Comparison of ENCODE assay signal across 6 mouse cellular contexts in the genomic region with DNA sequence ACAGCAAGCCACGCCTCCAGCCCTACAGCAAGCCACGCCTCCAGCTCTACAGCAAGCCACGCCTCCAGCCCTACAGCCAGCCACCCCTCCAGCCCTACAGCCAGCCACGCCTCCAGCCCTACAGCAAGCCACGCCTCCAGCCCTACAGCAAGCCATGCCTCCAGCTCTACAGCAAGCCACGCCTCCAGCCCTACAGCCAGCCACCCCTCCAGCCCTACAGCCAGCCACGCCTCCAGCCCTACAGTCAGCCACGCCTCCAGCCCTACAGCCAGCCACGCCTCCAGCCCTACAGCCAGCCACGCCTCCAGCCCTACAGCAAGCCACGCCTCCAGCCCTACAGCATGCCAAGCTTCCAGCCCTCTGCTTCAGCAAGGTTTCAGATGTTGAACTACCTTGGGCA.
DNase-seq lines count a peak whose midpoint lies in the region; ATAC-seq and TF ChIP-seq lines count a peak whose summit lies in the region.
"Not testable (repeated sequence)": the region's sequence is repeated elsewhere in the genome, so short reads cannot be mapped to it uniquely, and the experiment has no call there.

No protein-coding gene starts in this region.

- not testable (repeated sequence) for TF ChIP-seq CTCF in MEL (IDR thresholded peaks at IDR 0.05 in 2 of 3, conservative IDR thresholded peaks at IDR 0.05 in 1 of 3; ENCODE audit: control insufficient read depth in 1 of 3, insufficient read depth in 1 of 3, low read depth in 2 of 3, low read length in 3 of 3, poor library complexity in 1 of 3, severe bottlenecking in 1 of 3)

- H3K9ac ChIP-seq in MEL (ENCODE audit: control insufficient read depth, low read depth, low read length, poor library complexity, severe bottlenecking), result not testable (repeated sequence)

- H3K4me1 ChIP-seq in MEL (ENCODE audit: control insufficient read depth in 1 of 2, insufficient read depth in 2 of 2, low read length in 2 of 2), result not testable (repeated sequence)

- H3K36me3 ChIP-seq in MEL (ENCODE audit: control insufficient read depth in 1 of 2, insufficient read depth in 2 of 2, low read length in 2 of 2), result not testable (repeated sequence)

- H3K79me2 ChIP-seq in MEL (ENCODE audit: control insufficient read depth, insufficient read depth, low read length, poor library complexity), result not testable (repeated sequence)

- not testable (repeated sequence) for H3K27me3 ChIP-seq in MEL (ENCODE audit: control insufficient read depth in 1 of 2, insufficient read depth in 2 of 2, low read length in 2 of 2)

- not testable (repeated sequence) for H3K27ac ChIP-seq in MEL (ENCODE audit: control insufficient read depth, low read depth, low read length)

- DNase-seq in ES-CJ7 (ENCODE audit: low read depth, low spot score) (peak; percentile 87), MEL (ENCODE audit: low read depth, low spot score) (peak; percentile 2), WW6 (ENCODE audit: low read depth, low spot score) (peak; percentile 57)
- peak; percentile 74 for DNase-seq in testis, postnatal 14 days (ENCODE audit: low spot score)

- H3K4me3 ChIP-seq in MEL (ENCODE audit: control insufficient read depth in 1 of 2, insufficient read depth in 1 of 2, low read depth in 2 of 2, low read length in 2 of 2), result not testable (repeated sequence)

- not testable (repeated sequence) for TF ChIP-seq EP300 in MEL (IDR thresholded peaks at IDR 0.05; ENCODE audit: low read depth in 1 of 2, low read length in 2 of 2)

- peak; percentile 63; the same call in 1 of the 2 replicates for ATAC-seq in common myeloid progenitor, adult 5-6 weeks (replicated peaks; ENCODE audit: low read depth, poor library complexity, severe bottlenecking)
- peak; percentile 90 for ATAC-seq in megakaryocyte progenitor cell, adult 5-6 weeks (replicated peaks; ENCODE audit: poor library complexity)

- not testable (repeated sequence) for TF ChIP-seq RAD21 in MEL (IDR thresholded peaks at IDR 0.05; ENCODE audit: low read depth, low read length)

- TF ChIP-seq POLR2A in MEL (IDR thresholded peaks at IDR 0.05; ENCODE audit: control insufficient read depth in 1 of 2, insufficient read depth in 1 of 2, low read depth in 1 of 2, low read length in 2 of 2, poor library complexity in 1 of 2), result not testable (repeated sequence)

- not testable (repeated sequence) for H3K9me3 ChIP-seq in MEL (replicated peaks; ENCODE audit: insufficient read depth, low read length)

Comparison
In these comparisons a context has a peak if more than half of its experiments do, and no peak if none do; other contexts are left out.
1. DNase-seq: peak in every context shown above with its lines; median percentile 87 in ES-CJ7; 74 in testis, postnatal 14 days; 57 in WW6; 2 in MEL.